Mouse (Mus musculus) brain, embryonic 14.5 days (tissue): ENCODE results near the gene Ccdc88c. TPM values are rescaled to one million over a fixed set of nuclear protein-coding genes. Genes with fewer than 3 reads are reported as not detected.

ENCODE experiments used
- DNase-seq: peaks from one replicate; pipeline ENCODE4 v3.0.0-alpha.2; 2011; ENCODE audit warnings: low read depth
- CTCF ChIP-seq: fragments of 200-500 bp; IDR thresholded peaks from 2 replicates; pipeline ENCODE4 v1.5.1; 2012; ENCODE audit warnings: inconsistent platforms, mild to moderate bottlenecking, moderate library complexity, borderline replicate concordance; ENCODE audit not compliant: insufficient read depth, insufficient read length; ENCODE audit errors: extremely low read depth
- POLR2A ChIP-seq: fragments of 200-500 bp; IDR thresholded peaks from 2 replicates; pipeline ENCODE4 v1.6.1; 2012; ENCODE audit warnings: mild to moderate bottlenecking, inconsistent platforms, borderline replicate concordance; ENCODE audit not compliant: poor library complexity, insufficient read depth, insufficient read length, severe bottlenecking; ENCODE audit errors: extremely low read depth
- polyA plus RNA-seq: library from polyadenylated mRNA; depleted of rRNA; stranded (reverse); fragments of >200 nt; gene quantifications from 2 replicates; pipeline ENCODE4 v1.2.3, GENCODE M21; 2012

Gene Ccdc88c
- polyA plus RNA-seq, 1 experiment = 31.6 TPM

- DNase-seq = peak; percentile 39
- no peak for TF ChIP-seq CTCF
- no peak for TF ChIP-seq POLR2A
These were observed 130.9 kb downstream of the Ccdc88c start for GRCm38 (mm10) chr12:100897736-100898650.

DNA sequence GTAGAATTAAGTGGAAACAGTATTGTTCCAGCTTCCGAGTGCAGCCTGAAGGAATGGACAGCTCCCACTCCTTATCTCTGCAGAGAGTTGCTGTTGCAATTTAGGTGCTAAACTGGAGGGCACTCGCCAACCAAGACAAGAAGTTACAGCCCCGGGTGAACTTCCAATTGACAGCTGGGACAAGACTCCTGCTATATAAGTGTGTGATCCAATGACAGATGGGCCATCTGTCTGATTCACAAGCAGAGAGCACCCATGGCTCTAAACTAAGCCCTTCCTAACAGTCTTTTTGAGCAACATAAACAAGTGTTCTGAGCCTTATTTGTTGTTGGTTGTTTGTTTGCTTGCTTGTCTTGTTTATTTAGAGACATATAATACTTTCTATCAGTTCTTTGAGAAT, 132.2 kb downstream of the Ccdc88c start:
- DNase-seq = peak; percentile 57
- no peak for TF ChIP-seq POLR2A
- no peak for TF ChIP-seq CTCF

GRCm38 (mm10) chr12:100895504-100895903, 133.4 kb downstream of the Ccdc88c start:
- no peak for TF ChIP-seq CTCF
- peak; percentile 64 for DNase-seq

GRCm38 (mm10) chr12:100890548-100890947, 138.3 kb downstream of the Ccdc88c start:
- TF ChIP-seq CTCF (no peak), POLR2A (no peak)
- no peak for DNase-seq

DNA sequence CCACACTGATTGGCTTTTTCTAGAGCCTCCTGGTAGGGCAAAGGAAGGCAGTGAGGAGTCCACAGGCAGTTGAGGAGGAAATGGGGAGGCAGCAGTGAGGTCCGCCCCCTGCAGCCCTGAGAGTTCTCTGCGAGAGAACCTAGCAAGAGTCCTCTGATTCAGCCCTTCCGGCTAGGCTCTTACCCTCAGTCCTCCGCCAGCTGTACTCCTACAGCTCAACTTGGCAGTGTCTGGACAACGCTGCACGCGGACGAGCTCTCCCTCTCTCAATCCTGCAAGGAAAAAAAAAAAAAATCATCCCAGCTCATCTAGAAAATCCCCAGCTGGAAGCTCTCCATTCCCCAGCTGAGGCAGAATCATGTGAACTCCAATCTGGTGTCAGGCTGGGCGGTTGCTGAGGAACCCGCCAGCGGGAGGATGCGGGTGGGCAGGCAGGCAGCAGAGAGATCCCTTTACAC, 141.0 kb downstream of the Ccdc88c start:
- DNase-seq = peak; percentile 70
- TF ChIP-seq POLR2A (no peak), CTCF (no peak)

GRCm38 (mm10) chr12:100886877-100887276, 142.0 kb downstream of the Ccdc88c start:
- TF ChIP-seq CTCF = no peak
- no peak for TF ChIP-seq POLR2A
- DNase-seq = no peak

DNA sequence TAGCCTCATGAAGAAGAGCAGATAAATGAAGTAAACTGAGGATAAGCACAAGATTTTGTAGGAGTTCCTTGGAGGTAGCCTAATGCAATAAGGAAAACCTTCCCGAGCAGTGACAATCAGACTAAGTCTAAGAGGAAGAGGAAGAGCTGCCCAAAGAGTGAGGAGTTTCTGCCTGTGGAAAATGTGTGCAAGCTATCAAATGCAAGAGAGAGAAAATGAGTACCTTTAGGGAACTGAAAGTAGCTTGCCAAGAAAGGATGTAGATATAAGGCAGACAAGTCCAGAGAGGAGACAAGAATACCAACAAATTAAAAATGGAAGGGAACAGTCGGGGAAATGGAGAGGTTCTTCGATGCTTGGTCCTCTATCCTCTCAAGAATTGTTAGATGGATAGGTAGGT, 143.3 kb downstream of the Ccdc88c start:
- TF ChIP-seq POLR2A (no peak), CTCF (no peak)
- DNase-seq = no peak

GRCm38 (mm10) chr12:100883168-100883567, 145.7 kb downstream of the Ccdc88c start:
- no peak for TF ChIP-seq CTCF
- TF ChIP-seq POLR2A = no peak

DNA sequence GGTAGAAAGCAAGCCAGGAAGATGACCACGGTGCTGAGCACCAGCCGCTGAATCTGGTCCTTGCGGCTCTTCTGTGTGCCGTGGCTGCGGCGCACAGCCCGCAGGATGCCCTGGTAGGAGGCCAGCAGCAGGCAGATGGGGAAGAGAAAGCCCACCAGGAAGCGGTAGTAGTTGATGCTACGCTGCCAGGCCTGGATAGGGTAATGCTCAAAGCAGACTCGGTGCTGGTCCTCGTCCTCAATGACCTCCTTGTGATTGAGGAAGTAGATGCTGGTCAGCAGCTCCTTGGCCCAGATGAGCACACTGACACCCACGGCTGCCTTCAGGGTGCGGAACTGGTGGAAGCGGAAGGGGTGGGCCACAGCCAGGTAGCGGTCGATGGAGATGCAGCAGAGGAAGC, 150.3 kb downstream of the Ccdc88c start:
- TF ChIP-seq POLR2A = no peak
- TF ChIP-seq CTCF = no peak

More at GRCm38 (mm10) chr12:100883168-100883567, 145.7 kb downstream of the Ccdc88c start:
- no peak for DNase-seq

GRCm38 (mm10) chr12:100877936-100878335, 150.9 kb downstream of the Ccdc88c start:
- no peak for DNase-seq
- no peak for TF ChIP-seq POLR2A
- TF ChIP-seq CTCF = no peak

More for the DNA sequence above, 150.3 kb downstream of the Ccdc88c start:
- no peak for DNase-seq

GRCm38 (mm10) chr12:100875960-100876359, 152.9 kb downstream of the Ccdc88c start:
- DNase-seq = no peak
- TF ChIP-seq CTCF (no peak), POLR2A (no peak)

- no peak for DNase-seq
- TF ChIP-seq CTCF (no peak), POLR2A (no peak)
These were observed 153.3 kb downstream of the Ccdc88c start for GRCm38 (mm10) chr12:100875553-100875952.

DNA sequence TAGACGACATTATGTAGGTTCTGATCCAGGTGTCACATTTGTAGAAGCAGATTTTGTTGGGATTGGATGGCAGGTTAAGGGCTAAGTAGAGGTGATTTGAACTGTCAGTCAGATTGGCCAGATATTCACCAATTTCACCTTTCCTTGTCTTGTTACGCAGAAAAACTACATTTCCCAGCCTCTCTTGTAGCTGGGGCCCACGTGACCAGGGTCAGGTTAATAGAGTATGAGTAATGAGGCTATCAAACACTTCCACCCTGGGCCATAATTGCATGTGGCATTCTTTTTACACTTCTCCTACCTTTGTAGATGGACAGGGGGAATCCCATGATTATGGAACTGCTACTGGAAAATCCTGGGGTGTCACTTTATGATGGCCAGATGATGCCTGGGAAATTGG, 155.2 kb downstream of the Ccdc88c start:
- TF ChIP-seq POLR2A = no peak
- TF ChIP-seq CTCF = no peak
- DNase-seq = no peak

DNA sequence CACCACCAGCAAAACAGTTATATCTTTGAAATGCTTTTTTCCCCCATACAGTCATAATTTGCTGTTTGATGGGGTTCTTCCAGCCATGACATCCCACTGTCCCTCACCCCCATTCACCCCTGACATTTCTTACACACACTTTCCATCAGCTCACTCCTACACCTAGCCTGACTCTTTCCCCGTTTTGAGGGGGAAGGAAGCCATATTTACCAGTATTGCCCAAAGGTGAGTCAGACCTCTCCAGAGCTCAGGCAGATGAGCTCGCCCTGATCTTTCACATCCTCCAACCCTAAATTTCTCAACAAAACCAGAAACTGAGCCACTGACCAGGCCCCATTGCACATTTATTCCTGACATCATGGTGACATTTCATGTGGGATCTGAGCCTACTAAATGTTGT, 157.0 kb downstream of the Ccdc88c start:
- TF ChIP-seq POLR2A (no peak), CTCF (no peak)
- DNase-seq = no peak
